Mouse (Mus musculus) MEL-GATA-1-ER (cell line): ENCODE results near the gene Cdc42ep2.
A peak's percentile ranks its signal among the peaks of the same experiment; 100 is the strongest.

Experiments
- DNase-seq: peaks from one replicate; pipeline ENCODE4 v3.0.0-alpha.2; 2012; ENCODE audit warnings: low read depth; ENCODE audit errors: extremely low read depth

The Cdc42ep2 gene

DNA sequence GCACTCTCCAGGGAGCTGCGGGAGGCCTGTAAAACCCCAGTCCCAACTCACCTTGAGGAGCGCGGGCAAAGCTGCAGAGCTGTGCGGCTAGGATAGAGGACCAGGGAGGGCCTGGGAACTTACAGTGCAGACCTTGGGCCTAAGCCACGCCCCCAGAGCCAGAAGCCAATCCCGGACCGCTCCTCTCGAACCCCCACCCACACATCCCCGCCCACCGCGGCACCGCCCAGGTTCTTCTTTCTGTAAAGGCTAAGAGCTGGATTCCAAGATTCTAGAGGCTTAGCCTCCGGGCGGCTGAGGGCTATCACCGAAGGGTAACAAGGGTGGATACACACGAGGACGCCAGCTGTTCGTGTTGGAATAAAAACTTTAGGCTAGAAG lies at the start of gene Cdc42ep2:
Gene Cdc42ep2 (minus strand): TSS at position 104 of the 381 bp plus-strand sequence.
- peak; percentile 87 for DNase-seq

DNA sequence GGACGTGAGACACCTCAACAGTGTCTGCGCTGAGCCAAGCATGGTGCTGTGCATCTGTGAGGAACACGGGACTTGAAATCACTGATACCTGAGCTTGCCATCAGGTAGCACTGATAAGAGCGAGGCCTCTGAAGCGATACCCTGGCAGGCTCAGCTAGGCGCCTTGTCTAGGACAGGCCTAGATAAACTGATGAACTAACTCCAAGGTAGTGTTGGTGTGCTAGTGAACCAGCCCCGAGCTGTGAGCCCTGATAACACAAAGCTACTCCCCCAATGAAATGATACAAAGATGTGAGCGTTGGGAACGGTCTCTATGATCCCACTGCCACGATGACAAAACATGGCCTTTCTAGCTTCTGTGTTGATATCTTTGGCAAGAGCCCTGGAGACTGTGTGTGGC lies 43.0 kb upstream of the Cdc42ep2 start:
- DNase-seq: no peak

DNA sequence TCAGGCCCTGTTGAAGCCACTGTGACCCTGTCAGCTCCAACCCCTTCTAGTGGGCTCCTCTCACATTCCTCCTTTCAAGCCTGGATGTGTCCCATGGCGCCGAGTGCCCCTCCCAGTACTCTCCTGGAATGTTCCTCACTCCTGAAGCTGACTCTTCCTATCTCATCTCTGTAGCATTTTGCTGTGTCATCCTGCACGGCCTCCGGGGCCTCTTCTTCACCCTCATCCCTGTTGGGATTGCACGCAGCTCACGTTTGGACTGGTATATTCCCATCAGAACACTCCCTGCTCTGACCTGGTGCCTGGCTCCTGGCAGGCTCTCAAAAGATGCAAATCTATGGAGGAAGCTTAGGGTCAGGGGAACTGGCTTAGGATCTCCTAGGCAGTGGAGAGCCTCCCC lies 42.2 kb upstream of the Cdc42ep2 start:
- no peak for DNase-seq

DNA sequence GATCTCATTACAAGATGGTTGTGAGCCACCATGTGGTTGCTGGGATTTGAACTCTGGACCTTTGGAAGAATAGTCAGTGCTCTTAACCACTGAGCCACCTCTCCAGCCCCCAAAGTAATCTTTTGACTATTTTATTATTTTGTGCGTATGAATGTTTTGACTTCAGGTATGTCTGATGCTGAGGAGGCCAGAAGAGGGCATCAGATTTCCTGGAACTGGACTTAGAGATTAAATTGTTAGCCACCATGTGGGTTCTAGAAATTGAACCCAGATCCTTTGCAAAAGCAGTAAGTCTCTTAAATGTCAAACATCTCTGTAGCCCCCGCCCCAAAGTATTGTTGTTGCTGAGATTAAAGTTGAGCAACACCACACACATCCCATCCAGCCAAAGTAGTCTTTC lies 41.3 kb upstream of the Cdc42ep2 start:
- DNase-seq: no peak

DNA sequence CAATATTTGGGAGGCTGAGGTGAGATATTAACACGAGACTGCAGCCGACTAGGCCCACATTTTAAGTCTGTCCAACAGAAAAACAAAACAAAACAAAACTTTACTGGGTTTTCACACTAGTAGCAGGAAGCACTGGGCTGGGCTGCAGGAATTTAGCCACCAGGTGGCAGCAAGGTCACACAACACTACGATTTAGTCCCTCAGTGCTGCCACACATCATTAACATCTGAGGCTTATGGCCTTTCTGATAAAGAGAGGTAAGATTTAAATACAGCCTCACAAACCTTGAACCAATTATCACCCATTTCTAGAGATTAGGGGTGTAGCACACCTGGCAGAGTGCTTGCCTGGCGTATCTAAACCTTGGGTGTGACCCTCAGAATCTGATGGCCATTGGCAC lies 40.7 kb upstream of the Cdc42ep2 start:
- peak; percentile 75 for DNase-seq

DNA sequence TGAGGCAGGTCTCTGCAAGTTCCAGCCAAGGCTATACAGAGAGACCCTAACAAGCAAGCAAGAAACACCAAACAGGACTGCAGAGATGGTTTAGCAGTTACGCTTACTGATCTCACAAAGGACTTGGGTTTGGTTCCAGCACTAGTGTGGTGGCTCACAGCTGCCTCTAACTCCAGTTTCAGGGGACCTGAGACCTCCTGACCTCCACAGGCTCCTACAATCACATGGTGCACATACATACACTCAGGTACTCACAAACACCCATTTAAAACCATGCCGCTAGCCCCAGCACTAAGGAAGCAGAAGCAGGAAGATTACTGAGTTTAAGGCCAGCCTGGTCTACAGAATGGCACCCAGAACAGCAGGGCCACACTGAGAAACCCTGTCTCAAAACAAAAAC lies 40.2 kb upstream of the Cdc42ep2 start:
- no peak for DNase-seq

DNA sequence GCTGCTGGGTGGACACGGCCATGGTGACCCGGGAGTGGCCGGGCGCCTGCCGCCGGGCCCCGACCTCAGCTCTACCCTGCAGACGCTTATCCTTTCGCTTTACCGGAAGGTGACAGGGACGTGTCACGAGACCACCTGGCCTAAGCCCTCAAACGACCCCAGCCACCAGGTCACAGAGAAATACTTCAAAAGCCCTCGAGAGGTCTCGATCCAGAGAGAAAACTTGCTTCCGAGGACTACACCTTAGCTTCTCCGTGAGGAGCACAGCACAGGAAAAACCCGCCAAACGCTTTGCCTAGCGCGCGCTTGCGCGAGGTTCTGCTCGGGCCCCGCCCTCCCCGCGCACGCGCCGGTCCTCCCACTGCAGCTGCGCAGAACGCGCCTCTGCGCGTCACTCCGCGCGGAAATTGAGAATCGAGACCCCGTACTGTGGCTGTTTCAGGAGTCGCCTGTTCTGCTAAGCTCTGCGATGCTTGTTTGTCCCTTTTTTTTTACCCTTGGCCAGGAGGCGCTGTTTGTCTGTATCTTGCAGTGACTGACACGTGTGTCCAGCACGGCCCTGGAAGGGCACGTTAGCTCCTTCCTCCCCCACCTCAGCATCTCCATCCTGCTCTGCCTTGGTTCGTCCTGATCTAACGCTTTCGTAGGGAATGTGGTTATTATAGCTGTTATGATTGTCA lies 39.4 kb upstream of the Cdc42ep2 start, which contains the start of gene Pola2:
Gene Pola2 (minus strand): TSS at position 320 of the 680 bp plus-strand sequence.
- peak; percentile 73 for DNase-seq

DNA sequence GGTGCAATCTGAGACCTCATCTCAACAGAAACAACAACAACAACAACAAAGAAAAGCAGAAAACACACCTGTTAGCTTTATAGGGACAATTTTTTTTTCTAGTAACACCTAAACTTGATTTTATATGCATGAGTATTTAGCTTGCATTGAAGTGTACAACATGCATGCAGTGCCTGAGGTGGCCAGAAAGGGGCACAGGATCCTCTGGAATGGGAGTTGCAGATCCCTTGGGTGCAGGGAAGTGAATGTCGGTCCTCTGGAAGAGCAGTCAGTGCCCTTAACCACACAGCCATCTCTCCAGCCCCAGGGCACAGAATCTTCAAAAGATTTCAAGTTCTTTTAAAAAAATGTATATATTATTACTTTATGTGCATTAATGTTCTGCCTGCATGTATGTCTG lies 38.0 kb upstream of the Cdc42ep2 start:
- no peak for DNase-seq

DNA sequence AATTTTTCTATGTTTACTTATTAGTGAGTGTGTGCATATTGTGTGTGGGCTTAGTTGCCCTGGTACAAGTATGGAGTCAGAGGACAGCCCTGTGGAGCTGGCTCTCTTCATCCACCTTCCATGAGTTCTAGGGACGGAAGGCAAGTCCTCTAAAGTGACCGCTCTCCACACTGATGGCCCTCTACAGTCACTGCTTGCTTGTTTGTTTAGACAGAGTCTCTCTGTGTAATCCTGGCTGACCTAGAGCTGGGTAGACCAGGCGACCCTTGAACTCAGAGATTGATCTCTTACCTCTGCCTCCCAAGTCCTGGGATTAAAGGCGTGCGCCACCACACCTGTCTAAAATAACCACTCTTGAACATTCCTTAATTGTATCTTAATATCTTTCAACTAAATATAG lies 32.8 kb upstream of the Cdc42ep2 start:
- no peak for DNase-seq

DNA sequence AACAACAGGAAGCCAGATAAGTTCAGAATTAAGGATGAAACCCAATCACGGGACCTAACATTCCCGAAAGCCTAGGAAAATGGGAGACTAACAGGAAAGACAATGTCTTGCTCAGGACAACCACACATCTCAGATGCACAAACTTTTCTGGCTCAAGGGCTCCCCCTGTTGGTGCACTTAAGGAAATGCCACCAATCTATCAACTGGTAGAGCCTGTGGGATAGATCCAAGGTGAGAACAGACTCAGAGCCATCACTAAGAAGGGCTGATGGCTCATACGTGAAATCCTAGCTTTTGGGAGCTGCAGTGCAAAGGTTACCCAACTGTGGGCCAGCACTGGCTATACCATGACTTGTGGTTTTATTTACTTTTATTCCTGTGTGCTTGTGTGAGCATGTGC lies 32.1 kb upstream of the Cdc42ep2 start:
- DNase-seq: peak; percentile 56

DNA sequence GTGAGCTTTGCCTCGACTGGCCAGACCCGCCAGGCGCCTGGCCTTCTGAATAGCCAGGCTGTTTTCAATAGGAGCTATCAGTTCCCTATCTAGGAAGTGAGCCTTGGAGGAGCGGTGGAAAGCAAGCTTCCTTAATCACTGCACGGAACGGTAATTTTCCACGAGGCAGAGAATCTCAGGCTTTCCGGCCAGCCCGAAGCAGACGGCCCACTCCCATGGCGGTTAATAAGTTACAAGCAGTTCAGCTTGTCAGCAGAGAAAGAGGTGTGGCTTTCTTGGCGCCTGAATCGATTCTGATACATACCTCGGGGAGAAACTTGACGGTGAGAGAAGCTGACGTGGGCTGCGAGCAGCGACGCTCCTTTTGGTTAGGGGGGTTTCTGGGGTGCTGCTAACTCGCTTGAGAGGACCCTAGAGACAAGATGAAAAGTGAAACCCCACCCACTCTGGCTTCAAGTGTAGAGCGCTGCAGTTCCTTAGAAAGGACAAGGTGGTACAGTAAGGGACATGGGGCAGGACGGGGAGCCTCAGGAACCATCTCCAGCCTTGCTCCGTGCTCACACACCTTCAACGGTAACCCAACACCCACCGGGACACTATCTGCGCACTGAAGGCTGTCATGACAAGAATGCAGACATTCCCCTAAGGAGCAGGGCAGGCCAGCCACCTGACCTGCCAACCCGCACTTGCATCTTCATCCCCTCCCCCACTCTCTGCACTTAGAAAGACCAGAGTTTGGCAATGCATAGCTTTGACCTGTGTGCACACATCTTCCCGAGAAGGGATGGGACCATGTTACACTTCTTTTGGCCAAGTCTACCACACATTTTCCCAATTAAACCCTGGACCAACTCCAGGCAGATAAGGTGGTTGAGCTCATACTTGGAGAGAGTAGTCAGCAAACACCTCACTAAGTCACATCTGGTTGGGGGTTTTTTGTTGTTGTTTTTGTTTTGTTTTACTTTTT lies 31.4 kb upstream of the Cdc42ep2 start:
- DNase-seq: no peak

DNA sequence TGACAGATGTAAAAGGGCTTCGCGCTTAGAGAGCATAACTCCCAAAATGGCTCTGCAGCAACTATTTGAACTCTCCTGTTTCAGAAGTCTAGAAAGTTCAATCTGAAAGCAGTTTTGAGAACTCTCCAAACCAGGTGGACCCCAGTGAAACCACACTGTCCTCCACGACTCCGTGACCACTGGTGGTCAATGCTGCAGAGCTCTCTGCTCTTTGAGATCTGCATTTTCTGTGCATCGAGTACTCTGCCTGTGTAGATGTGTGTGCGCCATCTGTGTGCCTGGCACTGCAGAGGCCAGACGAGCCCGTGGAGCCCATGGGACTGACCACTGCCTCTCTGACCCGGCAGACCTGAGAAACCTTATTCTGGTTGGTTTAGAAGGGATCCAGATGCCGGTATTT lies 30.3 kb upstream of the Cdc42ep2 start:
- no peak for DNase-seq

DNA sequence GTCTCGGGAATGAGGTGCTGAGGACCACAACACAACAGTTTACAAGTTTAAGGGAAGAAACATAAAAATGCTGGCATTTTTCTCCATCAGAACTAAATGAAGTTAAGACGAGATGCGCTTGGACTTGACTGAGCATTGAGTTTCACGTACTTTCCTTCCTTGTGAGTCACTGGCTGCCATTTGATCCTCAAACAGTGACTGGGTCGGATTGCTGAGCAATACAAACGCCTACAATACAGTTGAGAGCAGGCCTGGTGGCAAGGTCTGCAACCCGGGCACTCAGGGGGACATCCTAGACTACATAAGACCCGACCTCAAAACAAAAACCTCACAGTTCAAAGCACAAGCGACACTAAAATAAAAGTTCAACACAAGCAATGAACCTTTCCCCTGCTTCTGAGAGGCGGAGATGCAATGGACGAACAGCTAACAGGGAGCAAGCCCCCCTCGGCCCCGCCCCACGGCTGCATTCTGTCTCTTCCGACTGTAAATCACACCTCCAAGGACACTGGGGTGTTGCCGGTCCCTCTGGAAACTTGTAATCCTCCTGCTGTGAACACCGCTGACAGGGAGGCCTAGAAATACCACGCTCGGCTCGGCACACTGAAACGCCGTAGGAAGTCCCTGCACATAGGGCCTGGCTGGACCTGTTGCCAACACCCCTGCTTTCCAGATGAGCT lies 29.6 kb upstream of the Cdc42ep2 start:
- DNase-seq: no peak

DNA sequence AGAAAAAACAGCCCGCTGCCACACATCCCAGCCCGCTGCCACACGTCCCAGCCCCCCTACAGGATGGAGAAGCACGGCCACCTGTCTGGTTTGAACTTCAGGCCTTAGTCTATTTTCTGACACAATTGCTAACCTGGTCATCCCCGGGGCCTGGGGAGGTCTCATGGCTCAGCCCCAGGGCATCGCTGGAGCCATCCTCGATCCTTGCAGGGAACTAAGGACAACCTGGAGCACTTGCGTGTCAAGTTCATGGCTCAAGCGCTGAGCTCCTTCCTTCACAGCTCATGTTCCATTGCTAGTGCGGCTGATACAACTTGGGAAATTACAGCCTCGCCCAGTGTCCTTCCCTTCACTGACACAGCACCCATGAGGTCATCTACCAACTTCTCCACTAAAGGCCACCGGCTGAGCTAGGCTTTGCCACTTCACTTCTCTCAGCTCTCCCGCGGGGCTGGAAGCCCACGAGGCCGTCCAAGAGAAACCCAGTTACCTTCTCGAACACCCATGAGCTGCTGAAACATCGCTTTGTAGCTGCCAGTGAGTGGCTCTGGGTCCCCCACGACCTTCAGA lies 28.7 kb upstream of the Cdc42ep2 start:
- no peak for DNase-seq

DNA sequence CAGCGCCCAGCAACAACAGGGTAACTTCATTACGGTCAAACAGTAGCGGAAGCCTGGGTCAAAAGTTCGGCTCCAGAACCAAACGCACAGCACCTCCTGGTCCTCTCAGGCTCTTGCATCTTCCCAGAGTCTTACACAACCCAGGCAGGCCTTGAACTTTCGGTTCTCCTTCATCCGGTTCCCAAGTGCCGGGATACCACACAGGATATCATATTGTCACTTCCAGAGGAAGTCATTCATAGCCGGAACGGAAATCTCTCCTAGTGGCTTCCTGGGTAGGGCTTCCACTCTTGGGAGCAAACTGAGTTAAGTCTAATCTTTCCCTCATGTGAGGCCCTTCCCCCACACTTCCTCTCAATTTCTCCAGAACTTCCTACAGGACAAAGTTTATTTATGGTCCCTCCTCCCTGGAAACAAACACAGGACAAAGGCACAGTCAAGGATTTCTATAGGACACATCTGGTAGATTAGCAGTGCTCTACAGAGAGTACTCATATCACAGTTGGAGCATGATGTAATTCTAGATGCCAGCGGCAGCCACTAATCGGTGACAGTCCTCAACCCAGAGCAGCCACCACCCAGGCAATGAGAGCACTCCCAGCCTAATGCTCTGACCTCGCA lies 27.6 kb upstream of the Cdc42ep2 start:
- DNase-seq: no peak

DNA sequence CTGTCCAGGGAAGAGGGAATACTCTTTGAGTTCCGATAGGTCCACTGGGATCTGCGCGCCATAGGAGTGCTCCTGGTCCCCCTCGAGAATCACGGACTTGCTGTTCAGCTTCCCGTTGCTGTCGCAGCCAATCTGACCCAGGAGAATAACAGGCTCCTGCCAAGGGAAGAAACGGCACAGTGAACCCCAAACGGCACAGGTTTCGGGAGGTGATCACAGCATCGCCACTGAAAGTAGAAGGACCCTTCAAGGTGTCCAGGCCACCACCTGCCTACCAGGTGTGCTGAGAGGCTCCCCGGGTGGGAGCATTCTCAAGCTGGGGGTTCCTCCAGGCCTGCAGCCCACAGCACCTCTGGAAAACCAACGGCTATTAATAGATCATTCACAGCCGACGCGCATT lies 27.0 kb upstream of the Cdc42ep2 start:
- no peak for DNase-seq

DNA sequence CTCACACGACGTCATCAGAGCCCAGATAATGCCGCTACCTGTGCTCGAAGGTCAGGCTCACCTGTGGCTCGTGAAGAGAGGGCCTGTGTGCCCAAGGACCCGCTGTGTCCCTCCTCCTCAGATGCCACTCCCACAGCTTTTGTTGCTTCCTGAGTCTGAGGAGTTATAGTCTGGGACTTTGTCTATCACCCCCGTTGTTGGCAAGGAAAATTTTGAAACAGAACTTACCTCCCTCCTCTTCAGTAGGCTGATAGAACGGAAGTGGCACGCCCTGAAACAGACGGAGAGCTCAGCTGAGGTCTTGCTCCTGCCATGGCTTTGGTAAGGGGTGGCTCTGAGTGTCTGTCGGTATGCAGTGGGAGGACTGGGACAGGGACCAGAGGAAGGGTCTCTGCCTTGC lies 25.6 kb upstream of the Cdc42ep2 start:
- no peak for DNase-seq

DNA sequence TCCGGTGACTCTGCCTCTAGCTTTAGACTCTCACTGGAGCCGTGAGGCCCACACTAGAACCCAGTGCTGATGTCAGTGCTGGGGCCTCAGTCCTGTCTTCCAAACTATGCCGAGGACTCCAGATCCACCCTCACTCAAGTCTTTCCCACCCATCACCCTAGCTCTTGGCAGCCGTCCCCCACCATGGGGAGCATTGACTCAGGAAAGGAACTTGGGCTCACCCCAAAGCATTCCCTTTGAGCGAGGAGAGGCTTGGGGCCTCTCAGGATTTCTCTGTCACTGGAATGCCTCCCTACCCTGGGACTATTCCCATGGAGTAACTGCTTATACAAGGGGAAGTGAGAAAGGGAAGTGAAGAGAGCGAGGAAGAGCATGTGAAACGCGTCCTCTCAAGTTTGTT lies 21.3 kb upstream of the Cdc42ep2 start:
- DNase-seq: no peak

DNA sequence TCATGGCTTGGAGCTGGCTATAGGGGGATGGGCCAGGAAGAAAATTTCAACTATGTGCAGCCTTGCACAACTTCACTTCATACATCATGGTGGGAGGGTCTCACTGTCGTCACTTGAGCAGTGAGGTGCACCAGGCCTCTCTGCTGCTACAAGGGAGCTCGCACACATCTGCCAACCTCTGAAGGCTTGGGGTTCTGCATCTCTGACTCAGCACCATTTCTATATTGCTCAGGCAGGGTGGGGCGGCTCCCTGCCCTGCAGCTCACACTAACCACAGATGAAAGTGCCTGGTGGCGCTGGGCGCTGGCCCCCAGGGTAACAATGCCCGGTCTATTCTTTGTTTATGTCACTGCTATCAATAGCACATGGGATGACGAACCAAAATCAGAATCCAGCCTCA lies 20.4 kb upstream of the Cdc42ep2 start:
- no peak for DNase-seq

DNA sequence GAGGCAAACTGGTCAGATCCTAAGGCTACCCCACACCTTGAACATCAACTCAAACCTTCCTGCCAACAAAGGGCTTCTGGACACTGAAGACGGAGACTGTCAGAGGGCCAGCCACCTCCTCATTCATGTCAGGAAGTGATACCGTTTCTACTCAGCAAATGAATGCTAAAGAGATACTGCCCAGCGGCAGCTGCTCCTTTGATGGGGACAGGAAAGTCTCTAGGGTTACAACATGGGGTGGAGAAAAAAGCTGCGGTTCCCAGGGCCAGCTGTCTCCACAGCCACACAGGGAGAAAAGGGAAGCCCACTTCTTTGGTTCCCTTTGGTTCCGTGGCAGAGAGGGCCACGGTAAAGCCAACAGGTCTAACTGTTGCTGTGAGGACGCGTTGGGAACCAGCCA lies 19.5 kb upstream of the Cdc42ep2 start:
- no peak for DNase-seq

DNA sequence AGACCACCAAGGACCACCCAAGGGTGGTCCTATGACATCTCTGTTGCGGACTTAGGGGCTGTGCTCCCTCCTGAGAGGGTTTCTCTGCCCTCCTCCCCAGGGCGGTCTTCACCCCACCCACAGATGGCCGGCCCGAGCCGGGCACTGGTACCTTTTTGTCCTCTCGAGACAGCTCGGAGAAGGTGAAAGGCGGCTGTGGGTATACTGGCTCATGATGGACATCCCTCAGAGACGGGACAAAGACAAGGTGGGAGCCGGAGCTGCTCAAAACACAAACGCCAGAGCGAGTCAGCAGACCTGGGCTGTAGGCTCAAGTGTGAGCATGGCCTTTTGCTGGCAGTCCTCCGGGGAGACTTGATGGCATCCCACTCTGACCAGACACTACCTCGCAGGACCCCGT lies 18.8 kb upstream of the Cdc42ep2 start:
- DNase-seq: no peak
